Mouse (Mus musculus) C2C12 (cell line): ENCODE results near the gene Nars2.

Experiments used
- MAX ChIP-seq: IDR thresholded peaks from one replicate; pipeline ENCODE4 v1.6.1; 2011; ENCODE audit warnings: mild to moderate bottlenecking, control low read depth
- USF1 ChIP-seq: IDR thresholded peaks from one replicate; pipeline ENCODE4 v1.6.1; 2011; ENCODE audit warnings: low read depth, mild to moderate bottlenecking, control low read depth, moderate library complexity

DNA sequence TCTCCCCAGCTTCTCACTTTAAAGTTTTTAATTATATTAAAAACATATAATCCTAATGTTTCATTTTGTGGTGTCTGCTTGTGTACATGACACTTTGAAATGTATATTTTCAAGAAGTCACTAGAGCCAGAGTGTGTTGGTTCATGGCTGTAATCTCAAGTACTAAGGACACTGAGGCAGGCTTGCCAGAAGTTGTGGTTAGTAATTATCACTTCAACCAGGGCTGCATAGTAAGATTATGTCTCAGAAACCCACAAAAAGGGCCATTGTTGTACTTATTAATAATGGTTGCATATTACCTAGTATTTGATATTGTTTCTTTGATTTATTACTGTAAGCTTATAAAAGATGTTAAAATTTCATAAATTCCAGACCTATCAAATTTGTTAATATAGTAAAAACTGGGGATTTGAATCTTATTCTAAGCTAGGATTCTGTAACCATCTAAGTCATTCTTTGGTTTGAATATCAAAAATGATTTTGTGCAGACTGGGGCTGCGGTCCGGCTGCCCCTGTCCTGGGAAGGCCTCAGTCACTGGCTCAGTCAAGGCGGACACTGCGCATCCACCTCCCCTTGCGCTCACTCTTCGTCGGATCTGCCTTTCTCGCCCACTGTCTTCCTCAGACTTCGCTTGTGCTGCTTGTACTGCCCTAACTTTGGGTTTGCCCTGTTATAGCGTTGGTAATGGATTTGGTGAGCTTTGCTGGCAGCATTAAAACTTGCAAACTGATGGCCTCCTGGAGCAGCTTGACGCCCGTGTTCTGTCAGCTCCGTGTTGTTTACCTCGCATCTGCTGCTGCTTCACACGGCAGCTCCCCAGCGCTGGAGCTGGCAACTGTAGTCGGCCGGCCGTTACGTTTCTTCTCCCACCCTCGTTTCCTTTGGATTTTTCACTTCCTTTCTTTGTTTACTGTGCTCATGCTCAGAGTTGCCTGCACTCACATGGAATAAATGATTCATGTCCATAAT, 20.0 kb downstream of the Nars2 start:
- TF ChIP-seq MAX, result no peak
- no peak for TF ChIP-seq USF1
